Mouse (Mus musculus) erythroblast, embryonic 14.5 days (primary cell): Measurements from ENCODE around the gene Tgm1. TPM values are rescaled to one million over a fixed set of nuclear protein-coding genes. Genes with fewer than 3 reads are reported as not detected.

Experiments
- H3K27me3 ChIP-seq: 2 replicates; pipeline ENCODE4 v1.6.1; 2012; ENCODE audit warnings: inconsistent platforms; ENCODE audit not compliant: control insufficient read depth
- H3K36me3 ChIP-seq: 2 replicates; pipeline ENCODE4 v1.6.1; 2012; ENCODE audit warnings: mild to moderate bottlenecking, inconsistent platforms; ENCODE audit not compliant: control insufficient read depth
- H3K4me1 ChIP-seq: 2 replicates; pipeline ENCODE4 v1.6.1; 2012; ENCODE audit warnings: inconsistent platforms; ENCODE audit not compliant: control insufficient read depth
- H3K4me3 ChIP-seq: replicated peaks from 2 replicates; pipeline ENCODE3; 2012; ENCODE audit warnings: moderate library complexity, mild to moderate bottlenecking, inconsistent platforms
- H3K9me3 ChIP-seq: 2 replicates; pipeline ENCODE4 v1.6.1; 2012; ENCODE audit warnings: low read length, inconsistent platforms, mixed read lengths; ENCODE audit not compliant: control insufficient read depth
- GATA1 ChIP-seq: IDR thresholded peaks from 2 replicates; pipeline ENCODE4 v1.6.1; 2012; ENCODE audit warnings: low read length, inconsistent platforms, mixed read lengths
- TAL1 ChIP-seq: IDR thresholded peaks from 3 replicates; pipeline ENCODE4 v1.6.1; 2012; ENCODE audit warnings: low read length, inconsistent platforms, mixed read lengths
- polyA plus RNA-seq: library from polyadenylated mRNA; stranded (reverse); fragments of >175 nt; gene quantifications from 2 replicates; pipeline ENCODE4 v1.2.3, GENCODE M21; 2012

The Tgm1 gene
- polyA plus RNA-seq, 1 experiment, result 0.05 TPM

DNA sequence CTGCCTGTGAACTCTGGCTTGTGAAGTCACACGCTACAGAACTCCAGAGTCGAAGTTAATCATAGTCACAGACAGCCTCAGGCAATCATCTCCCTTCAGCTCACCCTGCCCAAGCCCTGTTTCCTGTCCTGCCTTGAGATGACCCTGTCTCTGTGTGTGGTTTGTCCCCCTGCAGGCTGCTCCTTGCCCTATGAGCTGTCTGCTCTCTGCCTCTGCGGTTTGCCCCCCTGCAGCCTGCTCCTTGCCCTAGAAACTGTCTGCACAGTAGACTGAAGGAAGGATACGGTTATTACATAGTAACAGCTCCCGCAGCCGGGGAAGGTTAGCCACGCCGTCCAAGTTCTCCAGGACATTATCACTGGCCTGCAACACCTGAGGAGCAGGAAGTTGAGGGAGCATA lies 3.2 kb upstream of the Tgm1 start:
- Histone ChIP-seq H3K27me3 (peaks cover 9% of the 10 kb centered on the region), H3K4me1 (peaks cover 25% of the 10 kb centered on the region), H3K9me3 (no peaks in the 10 kb centered on the region), H3K4me3 (no peak overlapping the region), H3K36me3 (peaks cover 31% of the 10 kb centered on the region)
- no peak for TF ChIP-seq TAL1
- TF ChIP-seq GATA1, result no peak

DNA sequence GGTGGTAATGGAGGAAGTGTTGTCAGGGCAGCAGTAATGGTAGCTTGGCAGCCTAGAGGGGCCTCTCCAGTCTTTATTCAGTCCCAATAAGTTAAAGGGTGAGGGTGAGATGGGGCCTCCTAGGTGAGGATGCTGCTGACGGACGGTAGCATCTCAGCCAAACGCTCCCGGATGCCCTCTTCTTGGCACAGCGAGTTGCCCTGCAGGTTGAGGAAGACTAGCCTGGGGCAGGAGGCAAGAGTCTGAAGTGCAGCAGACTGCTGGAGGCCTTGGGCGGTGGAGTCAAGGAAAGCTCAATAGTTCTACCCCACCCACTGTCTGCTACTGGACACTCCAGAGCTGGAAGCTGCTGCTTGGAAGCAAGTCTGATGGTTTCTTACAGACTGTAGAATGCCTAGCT lies 2.5 kb upstream of the Tgm1 start:
- Histone ChIP-seq H3K9me3 (no peaks in the 10 kb centered on the region), H3K36me3 (peaks cover 31% of the 10 kb centered on the region), H3K4me3 (no peak overlapping the region), H3K4me1 (peaks cover 22% of the 10 kb centered on the region), H3K27me3 (peaks cover 9% of the 10 kb centered on the region)
- no peak for TF ChIP-seq GATA1
- no peak for TF ChIP-seq TAL1

DNA sequence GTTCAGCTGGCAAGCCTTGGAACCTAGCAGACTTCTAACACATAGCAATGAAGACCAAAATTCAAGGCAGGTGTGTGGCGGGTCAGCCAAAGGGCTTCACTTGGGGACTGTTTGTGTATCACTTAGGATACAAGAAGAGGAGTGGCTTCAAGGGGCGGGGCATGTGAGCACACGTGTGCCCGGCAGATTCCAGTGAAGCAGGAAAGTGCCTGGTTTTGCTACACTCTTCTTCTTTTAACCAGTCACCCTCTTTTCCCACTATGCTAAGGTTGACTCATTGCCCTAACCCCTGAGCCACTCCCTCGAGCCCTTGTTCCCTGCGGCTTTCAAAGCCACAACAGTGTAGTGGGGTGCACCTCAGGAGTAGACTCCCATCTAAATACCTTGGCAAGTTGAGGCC lies 1.2 kb upstream of the Tgm1 start:
- peaks cover 9% of the 10 kb centered on the region for H3K27me3 ChIP-seq
- no peaks in the 10 kb centered on the region for H3K9me3 ChIP-seq
- H3K4me3 ChIP-seq, result no peak overlapping the region
- H3K36me3 ChIP-seq, result peaks cover 31% of the 10 kb centered on the region
- no peak for TF ChIP-seq GATA1
- H3K4me1 ChIP-seq, result peaks cover 20% of the 10 kb centered on the region

DNA sequence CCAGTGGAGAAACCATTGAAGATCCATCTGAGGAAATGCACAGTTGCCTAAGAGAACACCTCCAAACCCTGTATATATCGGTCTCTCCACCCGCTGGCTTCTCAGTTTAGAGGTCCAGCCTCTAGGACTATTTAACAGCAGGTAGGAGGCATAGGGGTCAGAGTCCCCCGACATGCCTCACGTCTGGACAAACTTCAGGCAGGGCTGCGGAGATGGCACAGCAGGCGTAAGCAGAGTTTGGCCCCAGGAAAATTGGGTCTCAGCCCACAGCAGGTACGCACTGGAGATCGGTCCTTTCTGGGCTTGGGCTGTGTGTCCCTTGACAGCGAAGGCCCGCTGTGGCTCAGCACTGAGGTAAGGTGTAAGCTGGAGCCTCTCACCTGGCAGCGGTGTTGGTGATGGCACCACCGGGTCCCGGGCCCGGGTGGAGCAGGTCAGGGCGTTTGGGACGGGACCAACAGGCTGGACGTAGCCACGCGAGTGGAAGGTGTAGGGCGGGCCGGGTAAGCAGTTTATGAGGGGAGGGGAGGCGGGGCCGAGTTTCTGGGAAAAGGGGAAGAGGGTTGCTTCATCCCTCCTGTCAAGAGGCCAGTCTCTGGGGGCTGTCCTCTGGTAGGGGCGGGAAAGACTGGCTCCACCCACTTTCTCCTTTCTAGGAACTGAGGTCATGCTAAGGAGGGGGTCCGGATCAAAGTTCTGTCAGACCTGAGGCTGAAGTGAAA lies 558 bp downstream of the Tgm1 start:
- Histone ChIP-seq H3K4me1 (peaks cover 20% of the 10 kb centered on the region), H3K9me3 (no peaks in the 10 kb centered on the region), H3K27me3 (peaks cover 9% of the 10 kb centered on the region), H3K36me3 (peaks cover 16% of the 10 kb centered on the region), H3K4me3 (peak overlapping the region; percentile 25)
- TF ChIP-seq GATA1, result no peak
- TF ChIP-seq TAL1, result no peak

DNA sequence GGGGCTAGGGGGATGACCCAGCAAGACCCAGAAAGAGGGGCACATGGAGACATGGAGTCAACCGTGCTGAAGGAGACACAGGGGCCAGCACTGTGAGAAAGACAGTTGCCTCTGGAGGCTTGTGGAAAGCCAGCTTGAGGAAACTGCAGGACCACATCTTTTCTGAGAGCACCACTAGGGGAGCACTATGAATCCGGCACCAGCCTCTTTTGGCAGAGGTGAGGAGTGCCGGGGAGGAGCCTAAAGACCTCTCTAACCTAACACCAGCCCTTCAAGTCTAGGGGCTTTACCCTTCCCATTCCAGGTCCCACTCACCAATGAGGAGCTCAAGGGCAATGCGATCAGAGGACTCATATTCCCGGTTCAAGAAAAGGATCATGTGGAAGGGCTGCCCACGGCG lies 1.9 kb downstream of the Tgm1 start:
- TF ChIP-seq TAL1, result no peak
- TF ChIP-seq GATA1, result no peak
- Histone ChIP-seq H3K27me3 (peaks cover 9% of the 10 kb centered on the region), H3K36me3 (peaks cover 5% of the 10 kb centered on the region), H3K4me1 (peaks cover 30% of the 10 kb centered on the region), H3K4me3 (no peak overlapping the region), H3K9me3 (no peaks in the 10 kb centered on the region)

DNA sequence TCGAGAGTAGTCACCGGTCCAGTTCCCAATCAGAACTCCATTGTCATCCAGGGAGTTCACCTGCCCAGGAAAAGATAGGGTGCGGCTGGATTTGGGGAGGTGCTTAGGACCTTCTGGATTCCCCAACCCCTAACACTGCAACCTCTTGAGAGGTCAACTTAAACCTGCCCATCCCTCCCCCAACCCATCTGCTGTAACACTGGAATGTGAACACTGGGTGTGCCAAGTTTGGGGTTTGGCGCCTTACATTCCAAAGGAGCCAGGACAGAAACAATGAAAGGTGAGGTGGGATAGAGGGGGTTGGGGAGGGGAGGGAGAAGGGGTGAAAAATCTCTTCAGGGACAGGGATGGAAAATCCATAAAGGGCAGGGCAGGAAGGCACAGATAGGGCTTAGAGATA lies 4.2 kb downstream of the Tgm1 start:
- Histone ChIP-seq H3K4me3 (no peak overlapping the region), H3K36me3 (no peaks in the 10 kb centered on the region; the same call in 1 of the 2 replicates), H3K4me1 (peaks cover 40% of the 10 kb centered on the region), H3K27me3 (peaks cover 9% of the 10 kb centered on the region), H3K9me3 (no peaks in the 10 kb centered on the region)
- TF ChIP-seq TAL1, result no peak
- TF ChIP-seq GATA1, result no peak

DNA sequence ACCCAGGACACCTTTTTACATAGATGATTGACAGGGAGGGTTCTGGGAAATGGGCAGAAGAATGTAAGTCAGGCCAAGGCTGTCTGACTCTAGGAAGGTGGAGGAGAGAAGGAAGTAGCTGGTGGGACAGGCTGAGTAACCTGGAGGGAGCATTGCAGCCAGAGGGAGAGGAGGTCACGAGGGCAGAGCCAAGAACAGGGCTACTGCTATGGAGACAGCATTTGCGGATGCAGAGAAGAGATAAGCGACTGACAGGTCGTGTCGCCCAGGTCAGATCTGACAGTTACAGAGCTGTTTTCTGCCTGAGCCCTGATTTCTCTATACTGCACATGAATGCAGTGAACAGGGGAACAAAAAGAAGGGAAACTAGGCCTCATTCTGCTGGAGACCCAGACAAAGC lies 6.3 kb downstream of the Tgm1 start:
- H3K27me3 ChIP-seq, result peaks cover under 1% of the 10 kb centered on the region
- TF ChIP-seq GATA1 (no peak), TAL1 (no peak)
- H3K9me3 ChIP-seq, result no peaks in the 10 kb centered on the region
- H3K4me3 ChIP-seq, result no peak overlapping the region
- peaks cover 30% of the 10 kb centered on the region for H3K4me1 ChIP-seq
- H3K36me3 ChIP-seq, result no peaks in the 10 kb centered on the region; the same call in 1 of the 2 replicates

DNA sequence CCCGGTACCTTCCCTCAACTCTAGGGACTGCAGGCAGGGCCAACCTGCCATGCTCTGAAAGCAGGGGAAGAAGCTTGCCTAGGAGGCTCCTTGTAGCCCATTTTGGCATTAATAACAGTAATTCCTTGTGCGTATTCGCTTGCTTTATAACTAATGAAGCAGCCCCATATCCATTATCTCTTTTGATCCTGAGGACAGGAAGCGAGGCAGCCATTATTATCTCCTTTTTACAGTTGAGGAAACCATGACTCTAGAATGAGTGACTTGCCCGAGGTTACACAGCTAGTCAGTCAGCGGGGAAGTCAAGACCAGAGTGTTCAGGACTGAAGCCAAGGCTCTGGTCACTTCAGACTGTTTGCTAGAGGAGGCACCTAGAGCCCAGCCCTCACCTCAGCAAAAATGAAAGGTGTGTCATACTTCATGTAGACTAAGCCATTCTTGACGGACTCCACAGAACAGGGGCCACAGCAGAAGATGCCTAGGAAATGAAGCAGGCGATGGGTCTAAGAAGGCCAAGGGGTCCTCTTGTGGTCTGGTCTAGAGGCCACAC lies 7.6 kb downstream of the Tgm1 start:
- H3K4me3 ChIP-seq, result no peak overlapping the region
- no peak for TF ChIP-seq GATA1
- TF ChIP-seq TAL1, result no peak
- H3K4me1 ChIP-seq, result peaks cover 25% of the 10 kb centered on the region
- no peaks in the 10 kb centered on the region; the same call in 1 of the 2 replicates for H3K36me3 ChIP-seq
- no peaks in the 10 kb centered on the region for H3K27me3 ChIP-seq
- H3K9me3 ChIP-seq, result no peaks in the 10 kb centered on the region

DNA sequence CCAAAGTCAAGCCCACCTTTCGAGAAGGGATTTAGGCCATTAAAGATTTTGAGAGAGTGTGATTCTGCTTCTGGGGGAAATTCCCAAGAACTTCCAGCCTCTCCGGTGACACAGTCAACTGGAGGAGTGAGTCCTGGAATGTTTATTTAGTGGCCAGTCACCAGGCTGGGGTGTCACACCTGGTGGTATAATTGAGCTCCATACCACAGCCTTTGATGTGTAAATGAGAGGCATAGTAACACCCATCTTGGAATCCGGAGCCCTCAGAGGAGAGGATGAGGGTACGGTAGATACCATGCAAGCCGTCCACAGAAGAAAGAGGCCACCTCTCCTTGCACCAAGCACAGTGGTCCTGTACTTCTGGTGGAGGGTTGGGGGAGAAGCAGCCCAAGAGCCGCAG lies 11.0 kb downstream of the Tgm1 start:
- H3K36me3 ChIP-seq, result no peaks in the 10 kb centered on the region; the same call in 1 of the 2 replicates
- no peaks in the 10 kb centered on the region for H3K9me3 ChIP-seq
- H3K4me3 ChIP-seq, result no peak overlapping the region
- H3K27me3 ChIP-seq, result no peaks in the 10 kb centered on the region
- H3K4me1 ChIP-seq, result peaks cover 25% of the 10 kb centered on the region
- no peak for TF ChIP-seq GATA1
- TF ChIP-seq TAL1, result no peak
